Mouse (Mus musculus) stomach, postnatal 0 days (tissue): Measurements from ENCODE around the gene Tmem235.

Experiments
- CTCF ChIP-seq: IDR thresholded peaks from 2 replicates; pipeline ENCODE4 v1.5.1; 2016; ENCODE audit warnings: antibody characterized with exemption, low read depth, mild to moderate bottlenecking, moderate library complexity
- EP300 ChIP-seq: optimal IDR thresholded peaks from 2 replicates; pipeline ENCODE3; 2016; ENCODE audit warnings: antibody characterized with exemption

DNA sequence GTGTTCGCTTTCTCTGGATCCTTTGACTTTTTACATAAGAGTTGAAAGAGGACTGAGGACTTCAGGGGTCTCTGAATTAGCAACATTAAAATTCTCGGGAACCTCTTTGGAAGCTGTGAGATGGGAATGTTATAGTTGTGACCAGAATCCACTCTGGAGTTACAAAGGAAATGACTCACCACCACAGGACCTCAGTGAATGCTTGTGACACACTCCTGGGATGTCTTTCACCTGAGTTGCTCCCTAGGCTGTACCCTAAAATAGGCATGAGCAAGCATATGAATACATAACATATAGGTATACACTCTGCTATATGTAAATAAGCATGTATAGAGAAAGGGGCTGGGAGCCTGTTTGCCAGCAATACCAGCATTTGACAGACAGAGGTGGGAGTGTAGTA lies 17.1 kb upstream of the Tmem235 start:
- TF ChIP-seq CTCF (no peak), EP300 (no peak)
